Mouse (Mus musculus): ENCODE results near the gene Tpx2. TPM values are rescaled to one million over a fixed set of nuclear protein-coding genes. Genes with fewer than 3 reads are reported as not detected.

The Tpx2 gene
- total RNA-seq, 1 experiment, result 77.8 TPM

GRCm38 (mm10) chr2:152927371-152927770 lies 79.6 kb downstream of the Tpx2 start:
- no peak overlapping the region for H3K27ac ChIP-seq (ENCODE audit: insufficient read depth, low read depth, low read length, poor library complexity, severe bottlenecking)
- no peak overlapping the region for H3K9ac ChIP-seq (ENCODE audit: insufficient read depth, low read depth, low read length, poor library complexity, severe bottlenecking)
- TF ChIP-seq ZNF384 (IDR thresholded peaks at IDR 0.05; ENCODE audit: low read depth, low read length), result no peak
- TF ChIP-seq CHD2 (IDR thresholded peaks at IDR 0.05; ENCODE audit: low read depth, low read length), result no peak
- TF ChIP-seq HCFC1 (IDR thresholded peaks at IDR 0.05; ENCODE audit: borderline replicate concordance, insufficient read depth, low read length), result no peak
- TF ChIP-seq ZC3H11A (IDR thresholded peaks at IDR 0.05; ENCODE audit: borderline replicate concordance, low read depth, low read length), result no peak
- no peak for TF ChIP-seq MAFK (IDR thresholded peaks at IDR 0.05; ENCODE audit: insufficient read depth, low read depth, low read length)
- no peak overlapping the region for H3K4me3 ChIP-seq (ENCODE audit: insufficient read depth in 1 of 2, low read depth in 1 of 2, low read length in 2 of 2, poor library complexity in 1 of 2, severe bottlenecking in 1 of 2)
- H3K9me3 ChIP-seq (ENCODE audit: control insufficient read depth, insufficient read depth, low read depth, low read length), result no peaks in the 10 kb centered on the region
- no peak for DNase-seq (ENCODE audit: low read depth, low spot score)
- in situ Hi-C loops (cut with MboI; ENCODE audit: low sequenced_read_pairs in 2 of 2, unreplicated experiment in 2 of 2), result no loop called here
- 0 out of 4 replicates have a peak, but pooled peaks cover 0 to 2% of the 10 kb centered on the region in 2 experiments for H3K4me1 ChIP-seq (ENCODE audit: control insufficient read depth in 2 of 2, insufficient read depth in 2 of 2, low read length in 2 of 2, poor library complexity in 1 of 2)
- H3K36me3 ChIP-seq (ENCODE audit: control insufficient read depth, insufficient read depth, low read length, poor library complexity, severe bottlenecking), result no peaks in the 10 kb centered on the region

GRCm38 (mm10) chr2:152928219-152928987 lies 80.6 kb downstream of the Tpx2 start:
- Histone ChIP-seq H3K9me3 (ENCODE audit: control insufficient read depth, insufficient read depth, low read depth, low read length) (no peaks in the 10 kb centered on the region), H3K36me3 (ENCODE audit: control insufficient read depth, insufficient read depth, low read length, poor library complexity, severe bottlenecking) (no peaks in the 10 kb centered on the region), H3K4me3 (ENCODE audit: insufficient read depth in 1 of 2, low read depth in 1 of 2, low read length in 2 of 2, poor library complexity in 1 of 2, severe bottlenecking in 1 of 2) (no peak overlapping the region), H3K9ac (ENCODE audit: insufficient read depth, low read depth, low read length, poor library complexity, severe bottlenecking) (no peak overlapping the region), H3K4me1 (ENCODE audit: control insufficient read depth in 2 of 2, insufficient read depth in 2 of 2, low read length in 2 of 2, poor library complexity in 1 of 2) (peaks cover 0 to 2% of the 10 kb centered on the region in 2 experiments; a peak in 1 of 4 replicates), H3K27ac (ENCODE audit: insufficient read depth, low read depth, low read length, poor library complexity, severe bottlenecking) (no peak overlapping the region)
- in situ Hi-C loops (cut with MboI; ENCODE audit: low sequenced_read_pairs in 2 of 2, unreplicated experiment in 2 of 2), result no loop called here
- no peak for TF ChIP-seq MAFK (IDR thresholded peaks at IDR 0.05; ENCODE audit: insufficient read depth, low read depth, low read length)
- TF ChIP-seq CHD2 (IDR thresholded peaks at IDR 0.05; ENCODE audit: low read depth, low read length), result no peak
- TF ChIP-seq HCFC1 (IDR thresholded peaks at IDR 0.05; ENCODE audit: borderline replicate concordance, insufficient read depth, low read length), result no peak
- TF ChIP-seq ZNF384 (IDR thresholded peaks at IDR 0.05; ENCODE audit: low read depth, low read length), result no peak
- TF ChIP-seq ZC3H11A (IDR thresholded peaks at IDR 0.05; ENCODE audit: borderline replicate concordance, low read depth, low read length), result no peak
- no peak for DNase-seq (ENCODE audit: low read depth, low spot score)

- Histone ChIP-seq H3K27ac (ENCODE audit: insufficient read depth, low read depth, low read length, poor library complexity, severe bottlenecking) (no peak overlapping the region), H3K36me3 (ENCODE audit: control insufficient read depth, insufficient read depth, low read length, poor library complexity, severe bottlenecking) (no peaks in the 10 kb centered on the region), H3K4me3 (ENCODE audit: insufficient read depth in 1 of 2, low read depth in 1 of 2, low read length in 2 of 2, poor library complexity in 1 of 2, severe bottlenecking in 1 of 2) (no peak overlapping the region), H3K9ac (ENCODE audit: insufficient read depth, low read depth, low read length, poor library complexity, severe bottlenecking) (no peak overlapping the region), H3K4me1 (ENCODE audit: control insufficient read depth in 2 of 2, insufficient read depth in 2 of 2, low read length in 2 of 2, poor library complexity in 1 of 2) (peaks cover 0 to 2% of the 10 kb centered on the region in 2 experiments; a peak in 1 of 4 replicates), H3K9me3 (ENCODE audit: control insufficient read depth, insufficient read depth, low read depth, low read length) (no peaks in the 10 kb centered on the region)
- no peak for TF ChIP-seq CHD2 (IDR thresholded peaks at IDR 0.05; ENCODE audit: low read depth, low read length)
- TF ChIP-seq ZC3H11A (IDR thresholded peaks at IDR 0.05; ENCODE audit: borderline replicate concordance, low read depth, low read length), result no peak
- TF ChIP-seq ZNF384 (IDR thresholded peaks at IDR 0.05; ENCODE audit: low read depth, low read length), result no peak
- no peak for DNase-seq (ENCODE audit: low read depth, low spot score)
- in situ Hi-C loops (cut with MboI; ENCODE audit: low sequenced_read_pairs in 2 of 2, unreplicated experiment in 2 of 2), result no loop called here
These were observed 81.2 kb downstream of the Tpx2 start for GRCm38 (mm10) chr2:152928988-152929370.

- no peak for TF ChIP-seq MAFK (IDR thresholded peaks at IDR 0.05; ENCODE audit: insufficient read depth, low read depth, low read length)
- no peak for TF ChIP-seq ZC3H11A (IDR thresholded peaks at IDR 0.05; ENCODE audit: borderline replicate concordance, low read depth, low read length)
- TF ChIP-seq ZNF384 (IDR thresholded peaks at IDR 0.05; ENCODE audit: low read depth, low read length), result no peak
- no peak for TF ChIP-seq HCFC1 (IDR thresholded peaks at IDR 0.05; ENCODE audit: borderline replicate concordance, insufficient read depth, low read length)
- TF ChIP-seq CHD2 (IDR thresholded peaks at IDR 0.05; ENCODE audit: low read depth, low read length), result no peak
- no peak for DNase-seq (ENCODE audit: low read depth, low spot score)
- H3K4me1 ChIP-seq (ENCODE audit: control insufficient read depth in 2 of 2, insufficient read depth in 2 of 2, low read length in 2 of 2, poor library complexity in 1 of 2), result peaks cover 0 to 2% of the 10 kb centered on the region in 2 experiments; a peak in 1 of 4 replicates
- H3K9me3 ChIP-seq (ENCODE audit: control insufficient read depth, insufficient read depth, low read depth, low read length), result no peaks in the 10 kb centered on the region
- in situ Hi-C loops (cut with MboI; ENCODE audit: low sequenced_read_pairs in 2 of 2, unreplicated experiment in 2 of 2), result no loop called here
- no peak overlapping the region for H3K9ac ChIP-seq (ENCODE audit: insufficient read depth, low read depth, low read length, poor library complexity, severe bottlenecking)
- H3K36me3 ChIP-seq (ENCODE audit: control insufficient read depth, insufficient read depth, low read length, poor library complexity, severe bottlenecking), result no peaks in the 10 kb centered on the region
- H3K27ac ChIP-seq (ENCODE audit: insufficient read depth, low read depth, low read length, poor library complexity, severe bottlenecking), result no peak overlapping the region; the same call in 1 of the 2 replicates
- no peak overlapping the region for H3K4me3 ChIP-seq (ENCODE audit: insufficient read depth in 1 of 2, low read depth in 1 of 2, low read length in 2 of 2, poor library complexity in 1 of 2, severe bottlenecking in 1 of 2)
These were observed 82.5 kb downstream of the Tpx2 start for GRCm38 (mm10) chr2:152930276-152930675.
